8 mouse cellular contexts compared by ENCODE assay signal in the genomic region with DNA sequence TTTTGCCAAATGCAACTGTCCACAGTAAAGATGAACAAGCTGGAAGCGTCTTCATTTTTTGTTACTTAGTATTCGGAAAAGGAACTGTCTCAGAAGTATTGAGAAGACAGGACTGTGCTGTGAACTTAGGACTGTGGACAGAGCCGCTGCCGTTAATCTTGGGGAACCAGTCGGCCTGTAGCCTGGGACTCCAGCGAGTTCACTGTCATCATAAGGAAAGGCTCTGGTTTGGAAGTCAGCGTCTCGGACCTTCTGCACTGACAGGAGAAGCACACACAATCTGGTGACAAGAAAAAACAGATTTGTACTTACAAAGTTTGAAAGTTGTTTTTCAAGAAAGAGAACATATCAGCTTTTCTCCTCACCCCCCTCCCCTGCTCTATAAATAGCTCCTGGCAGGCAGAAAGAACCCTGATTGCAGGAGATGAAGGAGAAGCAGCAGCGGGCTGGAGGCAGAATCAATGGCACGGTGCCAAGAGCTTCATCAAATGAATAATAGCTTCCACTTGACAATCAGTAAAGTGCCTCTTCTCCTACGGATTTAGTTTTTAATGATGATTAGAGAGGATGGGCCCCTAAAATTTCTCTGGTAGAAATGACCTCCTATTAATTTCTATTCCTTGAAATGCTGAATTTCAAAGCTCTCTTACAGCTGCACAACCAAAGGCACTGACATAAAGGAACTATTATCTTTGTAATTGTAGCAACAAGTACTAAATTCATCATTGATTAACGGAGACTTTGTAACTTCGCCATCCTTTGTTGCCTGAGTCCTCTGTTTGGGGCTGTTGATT.
A peak's percentile ranks its signal among the peaks of the same experiment; 100 is the strongest.
DNase-seq lines count a peak whose midpoint lies in the region; ATAC-seq and TF ChIP-seq lines count a peak whose summit lies in the region.

No protein-coding gene starts in this region.

- H3K4me1 ChIP-seq in kidney, adult 2 months (ENCODE audit: control insufficient read depth, insufficient read depth, low read length), result no peaks in the 10 kb centered on the region
- peaks cover 13% of the 10 kb centered on the region for H3K4me1 ChIP-seq in forebrain, embryonic 13.5 days
- H3K4me1 ChIP-seq in midbrain, embryonic 14.5 days (ENCODE audit: control insufficient read depth, insufficient read depth, low read length), result peaks cover 9% of the 10 kb centered on the region

- 16% methylated on average over 13 of the region's 13 CpGs for whole genome bisulfite sequencing in kidney, adult 2 months
- 27% methylated on average over 13 of the region's 13 CpGs for WGBS in forebrain, embryonic 13.5 days
- 30% methylated on average over 13 of the region's 13 CpGs for WGBS in midbrain, embryonic 14.5 days

- peak; percentile 92 for ATAC-seq in forebrain, embryonic 13.5 days
- no peak; the same call in 1 of the 2 replicates for ATAC-seq in midbrain, embryonic 14.5 days (ENCODE audit: low FRiP score, low TSS enrichment)
- no peak for ATAC-seq in megakaryocyte-erythroid progenitor cell, adult 5-6 weeks (replicated peaks; ENCODE audit: low FRiP score, low TSS enrichment, poor library complexity, severe bottlenecking)
- ATAC-seq in activated CD4-positive, CD25-positive, alpha-beta regulatory T cell, adult 4 months, result no peak

- no peak overlapping the region for H3K4me3 ChIP-seq in kidney, adult 2 months (ENCODE audit: insufficient read depth, low read depth, low read length)
- H3K4me3 ChIP-seq in forebrain, embryonic 13.5 days, result no peak overlapping the region
- no peak overlapping the region for H3K4me3 ChIP-seq in midbrain, embryonic 14.5 days (replicated peaks; ENCODE audit: low read depth, low read length)

- H3K27me3 ChIP-seq in kidney, adult 2 months (replicated peaks; ENCODE audit: control insufficient read depth, insufficient read depth, low read length), result no peaks in the 10 kb centered on the region
- H3K27me3 ChIP-seq in forebrain, embryonic 13.5 days, result peaks cover 16% of the 10 kb centered on the region; the same call in 1 of the 2 replicates
- H3K27me3 ChIP-seq in midbrain, embryonic 14.5 days (ENCODE audit: control insufficient read depth, insufficient read depth, low read length), result no peaks in the 10 kb centered on the region

- H3K27ac ChIP-seq in kidney, adult 2 months (ENCODE audit: insufficient read depth, low read depth, low read length), result no peak overlapping the region
- 0 out of 2 replicates have a peak overlapping the region, but pooled peaks have one; percentile 4 for H3K27ac ChIP-seq in forebrain, embryonic 13.5 days
- no peak overlapping the region for H3K27ac ChIP-seq in midbrain, embryonic 14.5 days (replicated peaks; ENCODE audit: low read depth, low read length)

- H3K9ac ChIP-seq in forebrain, embryonic 13.5 days, result no peak overlapping the region
- H3K9ac ChIP-seq in midbrain, embryonic 14.5 days (replicated peaks; ENCODE audit: low read length), result no peak overlapping the region

- no peaks in the 10 kb centered on the region for H3K36me3 ChIP-seq in kidney, adult 2 months (ENCODE audit: control insufficient read depth, insufficient read depth, low read length)
- H3K36me3 ChIP-seq in forebrain, embryonic 13.5 days (ENCODE audit: poor library complexity, severe bottlenecking), result no peaks in the 10 kb centered on the region
- no peaks in the 10 kb centered on the region for H3K36me3 ChIP-seq in midbrain, embryonic 14.5 days (ENCODE audit: control insufficient read depth, insufficient read depth, low read length)

- DNase-seq in kidney, adult 2 months, result peak; percentile 1
- DNase-seq in kidney, adult 11 months, result no peak
- DNase-seq in adrenal gland, postnatal 10 days, result peak; percentile 66
- peak; percentile 51 to 60 for DNase-seq in kidney, postnatal 4 days
- peak; percentile 83 for DNase-seq in midbrain, embryonic 14.5 days

- no peak for TF ChIP-seq CTCF in kidney, adult 2 months (conservative IDR thresholded peaks at IDR 0.05; ENCODE audit: insufficient read depth, insufficient read length, low read depth, low read length)

- peak overlapping the region; percentile 28 for H3K4me2 ChIP-seq in forebrain, embryonic 13.5 days
- H3K4me2 ChIP-seq in midbrain, embryonic 14.5 days (ENCODE audit: low read length), result peak overlapping the region; percentile 8

- H3K9me3 ChIP-seq in forebrain, embryonic 13.5 days (replicated peaks), result no peaks in the 10 kb centered on the region
- H3K9me3 ChIP-seq in midbrain, embryonic 14.5 days (ENCODE audit: control insufficient read depth, low read length), result no peaks in the 10 kb centered on the region

- no peak for TF ChIP-seq POLR2A in kidney, adult 2 months (IDR thresholded peaks at IDR 0.05; ENCODE audit: low read depth, low read length)
